Mouse (Mus musculus): ENCODE results near the gene Sptbn2.

Gene Sptbn2

DNA sequence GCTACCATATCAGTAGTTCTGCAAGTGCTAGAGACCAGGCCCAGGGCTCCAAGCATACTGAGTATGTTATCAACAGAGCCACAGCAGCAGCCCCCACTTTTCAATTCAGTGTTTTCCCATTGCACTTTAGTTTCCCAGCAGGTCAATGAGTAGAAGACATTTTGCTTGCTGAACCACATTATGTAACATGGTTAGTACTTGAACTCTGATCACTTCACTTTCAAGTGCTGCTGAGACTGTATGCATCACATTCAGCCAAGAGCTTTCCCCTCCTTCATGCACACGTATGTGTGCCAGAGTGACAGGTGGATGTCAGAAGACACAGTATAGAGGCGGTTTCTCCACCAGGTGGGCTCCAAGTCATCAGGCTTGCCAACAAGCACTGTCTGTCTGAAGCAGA is 71.9 kb downstream of the Sptbn2 start:
- CTCF ChIA-PET, result no interaction called here

DNA sequence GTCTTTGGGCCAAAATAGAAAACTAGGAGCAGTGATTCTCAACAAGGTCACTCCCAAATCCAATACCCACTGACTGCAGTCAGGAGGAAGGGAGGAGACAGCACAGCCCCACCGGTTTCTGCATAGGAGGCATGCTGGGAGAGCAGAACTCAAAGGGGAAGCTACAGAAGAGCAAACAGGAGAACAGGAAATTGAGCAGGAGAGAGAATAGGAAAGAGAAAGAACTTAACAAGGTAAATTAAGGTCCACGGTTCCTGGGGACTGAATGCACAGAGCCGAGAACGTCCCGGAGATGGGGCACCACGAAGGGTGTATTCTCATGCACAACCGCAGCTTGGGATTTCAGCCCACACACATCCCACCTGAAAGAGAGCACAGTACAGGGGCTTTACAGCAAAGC is 74.2 kb downstream of the Sptbn2 start:
- CTCF ChIA-PET, result no interaction called here

DNA sequence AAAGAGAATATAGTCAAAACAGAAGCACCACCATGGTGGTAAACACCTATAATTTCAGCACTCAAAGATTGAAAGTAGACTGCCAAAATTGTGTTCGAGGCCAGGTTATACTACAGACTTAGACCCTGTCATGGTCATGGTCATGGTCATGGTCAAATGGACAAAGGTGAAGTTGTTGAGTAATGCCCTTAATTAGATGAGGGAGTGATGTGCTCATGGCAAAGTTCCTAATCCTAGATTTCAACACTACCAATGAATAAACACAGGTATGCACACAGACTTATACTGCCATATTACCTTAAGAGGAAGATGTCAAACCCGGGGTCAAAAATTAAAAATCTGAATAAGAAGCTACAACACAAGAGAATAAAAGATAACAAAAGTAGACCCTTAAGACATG is 75.3 kb downstream of the Sptbn2 start:
- CTCF ChIA-PET, result no interaction called here

DNA sequence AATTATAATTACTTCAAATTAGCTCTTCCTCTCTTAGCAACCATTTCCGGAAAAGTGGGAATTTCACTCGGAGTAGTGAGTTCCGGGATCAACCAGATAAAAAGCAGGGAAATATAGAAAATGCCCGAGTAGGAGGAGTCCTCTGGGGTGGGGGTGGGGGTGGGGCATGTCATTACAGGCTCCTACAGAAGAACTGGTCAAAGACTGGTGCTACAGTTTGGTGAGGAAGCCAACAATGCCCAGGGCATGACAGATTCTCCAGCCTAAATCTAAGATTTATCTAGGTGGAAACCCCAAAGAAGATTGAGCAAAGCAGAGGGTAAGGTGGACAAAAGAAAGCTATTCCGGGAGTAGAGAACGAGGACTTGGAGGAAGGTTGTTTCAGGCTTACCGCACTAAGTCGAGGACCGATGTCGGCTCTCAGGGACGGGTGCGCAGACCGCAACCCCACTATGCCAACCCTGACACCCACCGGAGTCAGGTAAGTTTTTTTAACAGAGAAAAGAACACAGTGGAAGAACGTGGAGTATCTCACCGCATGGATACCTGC is 82.4 kb downstream of the Sptbn2 start:
- CTCF ChIA-PET, result no interaction called here

DNA sequence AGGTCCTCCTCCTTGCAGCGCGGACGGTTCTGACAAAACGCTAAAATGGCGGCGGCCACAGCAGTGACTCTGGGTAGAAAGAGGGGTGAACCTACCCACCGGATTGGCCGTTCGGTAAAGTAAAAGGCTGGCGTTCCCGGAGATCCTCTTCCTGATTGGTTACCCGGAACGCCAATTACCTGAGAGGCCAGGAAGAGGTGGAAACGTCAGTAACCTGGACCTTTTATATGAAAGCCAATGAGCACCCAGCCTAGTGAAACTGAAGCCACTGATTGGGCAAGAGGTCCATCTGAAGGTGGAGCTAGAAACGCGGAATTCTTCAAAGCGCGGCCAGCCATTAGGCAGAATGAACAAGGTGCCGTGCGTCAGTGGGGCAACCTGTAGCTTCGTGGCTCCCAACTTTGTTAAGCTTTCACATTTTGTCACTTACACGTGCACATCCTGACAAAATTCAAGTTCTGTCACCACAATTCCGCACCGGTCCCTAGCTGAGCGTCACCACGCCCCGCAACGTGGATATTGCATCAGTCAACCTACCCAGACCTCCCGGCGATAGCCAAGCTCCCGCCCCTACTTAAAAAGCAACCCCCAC is 83.0 kb downstream of the Sptbn2 start, which contains the start of gene Rbm4:
Rbm4 (minus strand) TSS at position 71 of the 592 bp plus-strand sequence.
- CTCF ChIA-PET, result no interaction called here

- CTCF ChIA-PET, result no interaction called here
Observed at GRCm38 (mm10) chr19:4795929-4796328, 85.0 kb downstream of the Sptbn2 start.

DNA sequence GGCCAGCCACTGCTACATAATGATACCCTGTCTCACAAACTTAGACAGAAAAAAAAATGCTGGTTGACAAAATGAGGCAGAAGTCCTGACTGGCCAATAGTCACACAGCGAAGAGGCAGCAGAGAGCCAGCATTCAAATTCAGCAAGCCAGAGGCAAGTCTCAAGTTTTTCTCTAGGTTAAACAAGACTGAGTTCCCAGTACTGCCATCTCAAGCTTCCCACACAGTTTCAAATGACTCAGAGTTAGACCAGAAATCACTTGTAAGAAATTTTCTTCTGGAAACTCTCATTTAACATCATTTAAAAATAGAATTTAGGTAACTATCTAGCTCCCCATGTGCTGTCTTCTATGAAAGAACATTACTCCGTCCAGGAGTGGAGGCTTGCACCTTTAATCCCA is 86.9 kb downstream of the Sptbn2 start:
- CTCF ChIA-PET, result no interaction called here

GRCm38 (mm10) chr19:4799083-4799482 is 88.1 kb downstream of the Sptbn2 start:
- CTCF ChIA-PET, result no interaction called here
